Mouse (Mus musculus) thymus, adult 18-20 months (tissue): ENCODE measurements around the gene H60b.
"Not testable (repeated sequence)": the region's sequence is repeated elsewhere in the genome, so short reads cannot be mapped to it uniquely, and the experiment has no call there.

Source experiments
- DNase-seq, 2 experiments: peaks; one replicate each; pipeline ENCODE4 v3.0.0; 2022; ENCODE audit warnings: mixed read lengths in 2 of 2

H60b gene

DNA sequence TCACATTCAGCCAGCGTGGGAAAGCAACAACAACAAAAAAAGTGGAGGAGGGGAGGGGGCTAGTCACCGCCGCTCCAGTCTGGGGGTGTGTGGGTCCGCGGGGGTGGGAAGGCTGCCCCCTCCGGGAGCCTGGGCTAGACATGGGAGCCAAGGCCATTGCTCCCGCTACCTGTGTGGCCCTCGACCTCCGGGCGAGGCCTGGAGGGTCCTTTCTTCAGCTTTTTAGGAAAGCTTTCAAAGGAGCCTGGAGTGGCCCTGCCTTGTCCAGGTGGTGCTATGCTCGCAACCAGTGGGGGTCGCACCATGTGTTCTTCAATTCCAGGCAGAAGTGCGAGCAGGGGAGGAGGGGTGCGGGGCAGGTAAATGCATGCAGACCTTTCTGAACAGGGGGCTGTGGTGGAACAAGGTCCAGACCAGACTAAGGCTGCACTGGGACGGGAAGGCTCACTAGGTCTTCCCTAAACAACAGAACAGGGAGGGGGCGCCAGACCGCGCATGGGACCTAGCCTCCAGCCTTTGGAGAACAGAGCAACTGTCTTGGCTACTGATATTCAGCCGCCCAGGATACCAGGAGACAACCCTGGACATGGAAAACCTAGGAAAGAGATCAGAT is 116.2 kb downstream of the H60b start:
- no peak for DNase-seq

DNA sequence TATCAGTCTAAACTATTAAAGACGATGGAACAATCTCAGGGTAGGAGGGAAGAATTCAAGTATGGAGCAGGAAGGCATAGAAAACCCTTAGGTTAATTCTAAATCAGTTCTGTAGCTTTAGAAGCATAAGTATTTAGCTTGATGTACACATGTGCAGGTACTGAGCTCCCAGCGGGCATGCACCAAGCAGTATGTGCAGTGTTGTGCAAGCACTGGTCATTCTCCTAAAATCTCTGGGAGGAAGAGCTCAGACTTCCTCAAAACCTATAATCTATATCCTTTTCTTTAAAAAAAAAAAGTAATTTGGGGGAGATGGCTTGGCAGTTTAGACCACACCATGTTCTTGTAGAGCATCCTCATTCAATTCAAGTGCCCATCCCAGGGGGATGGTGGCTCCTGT is 120.1 kb downstream of the H60b start:
- DNase-seq = not testable (repeated sequence)

DNA sequence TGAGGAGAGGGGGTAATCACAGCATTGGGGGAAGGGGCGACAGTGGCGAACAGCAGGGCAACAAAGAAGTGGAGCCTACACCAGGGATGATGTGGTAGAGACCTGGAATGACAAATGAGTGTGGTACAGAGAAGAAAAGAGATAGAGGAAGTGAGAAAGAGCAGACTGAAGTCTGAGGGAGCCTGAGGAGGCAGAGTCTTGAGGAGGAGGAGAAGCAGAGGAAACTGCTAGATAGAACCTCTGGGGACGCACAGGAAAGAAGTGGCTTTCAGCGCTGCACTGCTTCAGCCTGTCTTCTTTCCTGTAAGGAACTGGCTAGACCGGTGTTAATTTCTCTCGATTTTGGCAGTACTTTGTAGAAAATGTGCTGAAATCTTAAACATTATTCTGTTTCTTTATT is 124.4 kb downstream of the H60b start:
- no peak for DNase-seq

DNA sequence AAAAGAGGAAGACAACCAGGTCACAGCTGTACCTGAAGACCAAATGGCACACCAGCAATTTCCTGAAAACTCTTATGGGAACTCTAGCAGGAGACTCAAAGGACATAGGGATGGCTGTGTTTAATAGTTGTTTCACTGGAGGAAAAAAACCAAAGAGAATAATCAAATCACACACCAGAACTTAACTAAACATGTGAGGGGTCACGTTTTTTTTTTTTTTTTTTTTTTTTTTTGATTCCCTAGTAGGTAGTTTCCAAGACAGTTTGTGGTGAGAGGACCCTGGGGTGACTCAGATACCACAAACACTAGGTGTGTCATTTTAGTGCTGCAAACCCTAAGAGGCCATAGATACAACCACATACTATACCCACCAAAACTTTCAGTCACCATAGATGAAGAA is 137.3 kb downstream of the H60b start:
- no peak for DNase-seq

DNA sequence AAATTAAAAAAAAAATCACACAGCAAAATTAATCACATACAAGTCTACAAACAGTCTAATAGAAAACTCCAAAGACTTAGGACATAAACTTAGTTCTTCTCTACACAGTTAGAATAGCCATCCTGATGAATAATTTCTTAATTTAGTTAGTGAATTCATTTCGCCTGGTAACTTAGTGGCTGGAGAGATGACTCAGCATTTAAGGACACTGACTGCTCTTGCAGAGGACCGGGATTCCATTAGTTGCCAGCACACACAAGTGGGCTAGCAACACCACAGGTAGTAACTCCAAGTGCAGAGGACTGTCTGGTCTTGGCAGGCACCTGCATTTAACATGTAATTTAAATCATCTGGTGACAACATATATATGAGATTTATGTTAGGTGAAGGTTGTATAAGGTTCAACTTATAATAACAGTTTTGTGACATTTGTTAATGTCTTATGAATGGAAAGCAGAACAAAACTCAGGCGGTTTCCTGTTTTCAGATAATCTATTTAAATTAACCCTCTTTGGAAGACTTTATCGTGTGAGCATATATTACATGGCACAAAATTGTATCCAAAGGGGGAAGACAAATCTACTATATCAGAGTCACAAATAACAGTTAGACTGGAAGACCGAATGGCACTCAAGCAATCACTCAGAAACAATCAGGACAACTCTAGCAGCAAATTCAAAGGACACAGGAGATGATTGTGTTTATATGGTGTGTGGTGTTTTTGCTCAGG is 138.8 kb downstream of the H60b start:
- DNase-seq = no peak

DNA sequence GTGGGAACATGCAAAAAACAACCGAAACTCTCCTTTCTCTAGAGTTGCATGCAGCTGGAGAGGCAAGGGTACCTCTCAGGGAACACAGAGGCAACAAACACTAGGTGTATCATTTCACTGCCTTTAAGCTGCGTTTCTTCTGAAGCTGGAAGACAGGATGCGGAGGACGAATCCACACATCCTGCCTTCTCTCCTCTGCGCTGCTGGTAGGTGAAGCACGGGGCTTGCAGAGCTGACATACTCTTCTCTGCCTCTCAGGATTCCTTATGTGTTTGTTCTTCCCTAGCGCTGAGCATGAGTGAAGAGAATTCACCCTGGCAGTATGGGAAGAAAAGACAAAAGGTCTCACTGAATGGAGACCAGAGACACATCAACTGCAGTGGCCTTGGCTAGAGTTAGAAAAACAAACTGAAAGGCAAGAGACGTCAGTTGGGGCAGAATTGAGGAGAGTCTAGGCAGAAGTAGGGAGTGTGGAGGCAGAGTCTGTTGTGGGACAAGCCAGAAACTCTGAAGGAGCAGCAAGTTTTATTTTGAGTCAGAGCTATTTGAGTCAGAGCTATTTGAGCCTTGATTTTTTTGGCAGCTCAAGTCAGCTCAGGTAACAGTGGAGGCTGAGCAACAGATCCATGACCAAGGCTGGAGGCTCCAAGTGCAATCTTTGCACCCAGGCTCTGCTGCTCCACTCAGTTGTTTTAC is 139.5 kb downstream of the H60b start:
- DNase-seq = no peak

DNA sequence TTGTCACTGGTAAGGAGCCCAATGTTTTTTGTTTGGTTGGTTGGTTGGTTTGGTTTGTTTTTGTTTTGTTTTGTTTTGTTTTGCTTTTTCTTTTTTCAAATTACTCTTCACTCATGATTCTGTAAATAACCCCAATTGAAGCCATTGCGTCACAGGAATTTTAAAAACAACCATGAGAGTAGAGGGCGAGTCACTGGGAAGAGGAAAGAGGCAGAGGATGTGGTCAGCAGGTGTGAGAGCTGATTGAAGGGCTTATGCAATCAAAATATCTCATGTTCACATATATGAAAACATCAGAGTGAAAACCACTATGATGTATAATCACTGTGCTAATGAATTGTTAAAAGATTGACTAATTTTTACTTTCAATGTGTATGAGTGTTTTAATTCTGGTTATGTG is 140.9 kb downstream of the H60b start:
- DNase-seq = no peak

DNA sequence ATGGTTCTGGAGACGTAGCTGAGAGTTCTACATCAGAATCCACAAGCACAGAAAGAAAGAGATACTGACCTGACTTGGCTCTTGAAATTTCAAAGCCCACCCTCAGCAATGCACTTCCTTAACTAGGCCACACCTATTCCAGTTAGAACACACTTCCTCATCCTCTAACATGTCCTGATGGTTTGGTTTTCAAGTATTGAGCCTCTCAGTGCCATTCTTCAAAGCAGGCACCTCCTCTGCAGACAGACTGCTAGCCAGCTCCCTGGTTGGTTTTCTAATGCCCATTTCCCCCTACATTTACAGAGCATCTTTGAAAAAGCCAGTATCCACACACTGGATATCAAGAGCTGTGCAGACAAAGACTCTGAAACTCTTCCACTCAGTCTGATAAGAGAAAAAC is 143.3 kb downstream of the H60b start:
- no peak for DNase-seq

DNA sequence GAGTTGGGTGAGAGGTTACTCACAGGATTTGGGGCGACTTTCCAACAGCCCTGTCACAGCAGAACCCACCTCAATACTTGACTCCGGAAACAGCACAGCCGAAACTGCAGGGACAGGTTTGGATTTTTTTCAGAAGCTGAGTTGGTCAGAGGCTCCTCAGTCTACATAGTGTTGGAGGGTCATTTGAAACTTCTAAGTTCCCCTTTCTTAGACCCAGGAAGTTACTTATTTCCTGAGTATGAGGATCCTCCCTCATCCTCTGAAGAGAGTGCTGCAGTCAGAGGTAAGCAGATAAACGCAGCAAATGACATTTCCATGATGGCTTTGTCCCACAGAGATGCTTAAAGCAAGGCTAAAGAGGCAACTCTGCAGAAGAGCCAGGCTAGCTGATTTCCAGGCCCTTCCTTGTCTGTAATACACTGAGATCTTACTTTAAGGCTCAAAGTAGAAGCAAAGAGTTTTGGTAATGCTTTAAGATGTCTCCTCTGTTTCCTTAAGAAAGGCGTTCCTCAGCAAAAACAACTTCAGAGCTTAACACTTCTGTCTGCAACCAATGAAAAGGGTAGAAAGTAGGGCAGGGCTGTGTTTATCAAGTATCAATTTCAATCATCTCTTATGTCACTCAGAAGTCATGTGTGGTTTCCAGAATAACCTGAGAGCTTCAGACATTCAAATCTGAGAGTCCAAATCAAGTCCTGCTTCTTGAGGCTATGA is 144.1 kb downstream of the H60b start:
- no peak for DNase-seq

DNA sequence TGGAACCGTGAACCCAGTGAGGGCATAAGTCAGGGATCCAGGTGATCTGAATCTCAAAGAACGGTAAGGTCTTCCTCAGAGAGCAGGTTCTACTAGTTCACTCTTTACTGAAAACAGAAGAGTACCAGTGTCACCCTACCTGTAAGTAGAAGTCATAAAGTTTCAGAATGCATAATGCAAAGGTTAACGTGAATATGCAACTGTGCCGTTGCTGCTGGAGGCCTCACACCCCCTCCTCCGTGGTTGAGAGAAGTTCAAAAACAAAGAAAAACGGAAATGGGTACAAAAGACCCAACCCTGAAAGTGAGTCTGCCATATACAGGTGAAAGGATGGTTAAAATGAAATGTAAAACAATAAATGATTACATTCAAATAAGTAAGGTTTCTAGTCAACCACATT is 145.3 kb downstream of the H60b start:
- no peak for DNase-seq

DNA sequence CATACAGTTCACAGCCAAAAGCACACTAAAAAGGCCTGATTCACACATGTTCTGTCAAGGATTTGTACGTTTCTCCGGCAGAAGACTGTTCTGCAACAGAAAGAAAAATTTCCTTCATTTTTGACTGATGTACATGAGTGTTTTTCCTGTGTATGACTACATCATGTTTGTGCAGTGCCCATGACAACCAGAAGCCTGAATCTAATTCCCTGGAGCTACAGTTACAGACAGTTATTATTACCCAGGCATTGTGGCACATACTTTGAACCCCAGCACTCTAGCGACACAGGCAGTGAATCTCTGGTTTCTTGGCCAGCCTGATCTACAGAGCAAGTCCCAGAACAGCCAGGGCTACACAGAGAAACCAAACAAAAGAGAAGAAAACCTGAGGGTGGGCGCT is 147.4 kb downstream of the H60b start:
- no peak for DNase-seq

DNA sequence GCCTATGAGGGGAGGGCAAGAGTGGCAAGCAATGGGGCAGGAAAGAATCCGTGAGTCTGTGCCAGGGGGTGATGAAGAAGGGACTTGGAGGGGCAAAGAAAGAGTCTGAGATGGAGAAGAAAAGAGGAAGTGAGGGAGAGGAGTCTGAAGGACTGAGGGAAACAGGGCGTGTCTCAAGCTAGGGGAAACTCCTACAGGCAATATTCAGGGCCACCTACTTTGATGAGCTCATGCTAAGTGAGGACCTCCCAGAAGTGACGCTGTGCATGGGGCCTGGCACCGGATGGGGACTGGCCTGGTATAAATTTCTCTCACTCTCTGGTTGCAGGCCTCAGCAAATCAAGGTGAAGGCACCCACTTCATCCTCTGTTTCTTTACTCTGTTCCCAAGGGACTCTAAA is 148.1 kb downstream of the H60b start:
- DNase-seq = peak in 1 of 2 experiments; percentile 4

DNA sequence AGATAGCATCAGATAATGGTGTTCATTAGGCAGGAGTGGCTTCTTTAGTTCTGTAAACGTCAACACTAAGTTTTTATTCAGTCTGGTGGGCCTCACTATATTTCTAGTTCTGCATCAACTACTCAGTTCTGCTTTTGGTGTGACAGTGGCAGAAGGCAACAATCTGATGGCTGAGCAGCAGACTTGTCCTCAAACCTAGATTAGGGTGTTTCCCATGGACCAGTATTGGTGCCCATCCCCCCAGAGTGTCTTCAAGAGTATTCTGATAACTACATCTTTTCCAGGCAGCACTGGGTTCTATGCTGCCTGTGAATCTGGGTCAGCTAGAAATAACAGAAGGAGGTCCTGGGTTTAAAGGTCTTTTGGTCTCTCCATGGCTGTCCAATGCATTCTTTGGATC is 149.8 kb downstream of the H60b start:
- no peak for DNase-seq

DNA sequence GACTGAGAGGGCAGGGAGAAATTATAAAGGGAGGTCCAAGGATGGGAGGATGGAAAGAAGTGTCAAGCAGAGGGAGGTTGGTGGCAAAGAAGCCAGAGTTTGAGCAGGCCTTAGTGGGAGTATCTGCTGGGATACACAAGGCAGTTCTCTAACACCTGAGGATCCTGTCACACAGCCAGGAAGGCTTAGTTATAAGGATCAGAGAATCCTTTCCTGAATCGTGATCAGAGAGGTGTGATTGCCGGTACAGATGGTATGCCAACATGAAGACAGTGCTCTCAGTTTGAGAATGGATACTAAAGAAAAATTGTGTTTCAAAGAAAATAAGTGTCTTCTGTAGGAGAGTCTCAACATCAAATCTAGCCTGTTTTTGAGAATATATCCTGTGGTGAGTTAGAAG is 164.5 kb downstream of the H60b start:
- DNase-seq = no peak
